Mouse (Mus musculus): ENCODE measurements around the gene Fzd4.
A peak's percentile ranks its signal among the peaks of the same experiment; 100 is the strongest.

The Fzd4 gene

GRCm38 (mm10) chr7:89404081-89404733 lies at the start of gene Fzd4, which contains the start of gene Tmem135:
Gene Fzd4, plus strand, starts transcription at chr7:89404355.
Gene Tmem135, minus strand, starts transcription at chr7:89404222.
- peak; percentile 99 for DNase-seq (ENCODE audit: low read depth, low spot score)

- DNase-seq (ENCODE audit: low read depth, low spot score) = no peak
Measured at GRCm38 (mm10) chr7:89355519-89356255, 48.5 kb upstream of the Fzd4 start.

- DNase-seq (ENCODE audit: low read depth, low spot score) = no peak
Measured at GRCm38 (mm10) chr7:89356307-89356706, 47.8 kb upstream of the Fzd4 start.

GRCm38 (mm10) chr7:89363975-89364374 lies 40.2 kb upstream of the Fzd4 start:
- DNase-seq (ENCODE audit: low read depth, low spot score) = no peak

GRCm38 (mm10) chr7:89365135-89365880 lies 38.8 kb upstream of the Fzd4 start:
- no peak for DNase-seq (ENCODE audit: low read depth, low spot score)

- DNase-seq (ENCODE audit: low read depth, low spot score) = no peak
Measured at GRCm38 (mm10) chr7:89367643-89368042, 36.5 kb upstream of the Fzd4 start.

- DNase-seq (ENCODE audit: low read depth, low spot score) = no peak
Measured at GRCm38 (mm10) chr7:89370086-89370485, 34.1 kb upstream of the Fzd4 start.

- no peak for DNase-seq (ENCODE audit: low read depth, low spot score)
Measured at GRCm38 (mm10) chr7:89370917-89371316, 33.2 kb upstream of the Fzd4 start.

GRCm38 (mm10) chr7:89371623-89372295 lies 32.4 kb upstream of the Fzd4 start:
- DNase-seq (ENCODE audit: low read depth, low spot score) = no peak

GRCm38 (mm10) chr7:89380935-89381705 lies 23.0 kb upstream of the Fzd4 start:
- DNase-seq (ENCODE audit: low read depth, low spot score) = no peak

GRCm38 (mm10) chr7:89382892-89383291 lies 21.3 kb upstream of the Fzd4 start:
- no peak for DNase-seq (ENCODE audit: low read depth, low spot score)

- no peak for DNase-seq (ENCODE audit: low read depth, low spot score)
Measured at GRCm38 (mm10) chr7:89388981-89389380, 15.2 kb upstream of the Fzd4 start.

- no peak for DNase-seq (ENCODE audit: low read depth, low spot score)
Measured at GRCm38 (mm10) chr7:89390660-89391059, 13.5 kb upstream of the Fzd4 start.

- no peak for DNase-seq (ENCODE audit: low read depth, low spot score)
Measured at GRCm38 (mm10) chr7:89391281-89391680, 12.9 kb upstream of the Fzd4 start.

GRCm38 (mm10) chr7:89391831-89392230 lies 12.3 kb upstream of the Fzd4 start:
- DNase-seq (ENCODE audit: low read depth, low spot score) = no peak

- no peak for DNase-seq (ENCODE audit: low read depth, low spot score)
Measured at GRCm38 (mm10) chr7:89392388-89392787, 11.8 kb upstream of the Fzd4 start.

GRCm38 (mm10) chr7:89392825-89393224 lies 11.3 kb upstream of the Fzd4 start:
- DNase-seq (ENCODE audit: low read depth, low spot score) = no peak

GRCm38 (mm10) chr7:89395399-89395798 lies 8.8 kb upstream of the Fzd4 start:
- no peak for DNase-seq (ENCODE audit: low read depth, low spot score)

- DNase-seq (ENCODE audit: low read depth, low spot score) = no peak
Measured at GRCm38 (mm10) chr7:89396386-89396785, 7.8 kb upstream of the Fzd4 start.

- peak; percentile 15 for DNase-seq (ENCODE audit: low read depth, low spot score)
Measured at GRCm38 (mm10) chr7:89397837-89398534, 6.2 kb upstream of the Fzd4 start.

Data from ZHBTc4 (cell line).